Mouse (Mus musculus): ENCODE data around the gene 9130019O22Rik. TPM values are rescaled to one million over a fixed set of nuclear protein-coding genes. Genes with fewer than 3 reads are reported as not detected.
"Not testable (repeated sequence)": the region's sequence is repeated elsewhere in the genome, so short reads cannot be mapped to it uniquely, and the experiment has no call there.

Gene 9130019O22Rik
- polyA plus RNA-seq (2015; fragmentation: Nextera tagmentation; extraction: Ambion mirVana), result 5.9 and 6.8 TPM in 2 replicates

GRCm38 (mm10) chr7:127386641-127387392 lies at the start of gene 9130019O22Rik:
Gene 9130019O22Rik, minus strand, starts transcription at chr7:127387166.
- peak within 1 kb of the TSS; percentile 80 for H3K9ac ChIP-seq
- 13% methylated on average over 38 of the region's 38 CpGs for WGBS
- ATAC-seq (ENCODE audit: low FRiP score, low read depth), result peak; percentile 93
- H3K4me2 ChIP-seq (replicated peaks), result peak within 1 kb of the TSS; percentile 72
- peaks cover 37% of the 10 kb centered on the region for H3K36me3 ChIP-seq
- H3K27me3 ChIP-seq, result no peaks in the 10 kb centered on the region
- 0 out of 2 replicates have a peak, but pooled peaks cover 4% of the 10 kb centered on the region for H3K4me1 ChIP-seq
- no peak within 1 kb of the TSS for H3K27ac ChIP-seq
- H3K9me3 ChIP-seq, result peaks cover 19% of the 10 kb centered on the region; the same call in 1 of the 2 replicates
- H3K4me3 ChIP-seq, result peak within 1 kb of the TSS; percentile 57

DNA sequence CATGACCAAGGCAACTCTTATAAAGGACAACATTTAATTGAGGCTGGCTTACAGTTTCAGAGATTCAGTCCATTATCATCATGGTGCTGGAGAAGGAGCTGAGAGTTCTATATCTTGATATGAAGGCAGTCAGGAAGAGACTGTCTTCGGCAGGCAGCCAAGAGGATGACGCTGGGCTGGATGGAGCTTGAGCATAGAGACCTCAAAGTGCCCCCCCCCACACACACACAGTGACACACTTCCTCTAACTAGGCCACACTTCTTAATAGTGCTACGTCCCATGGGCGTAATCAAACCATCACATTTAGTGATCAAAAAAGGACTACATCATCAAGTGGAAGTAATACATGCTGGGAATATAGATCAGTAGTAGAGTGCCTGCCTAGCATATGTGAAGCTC lies 48.2 kb upstream of the 9130019O22Rik start:
- H3K4me1 ChIP-seq, result no peaks in the 10 kb centered on the region
- no peak overlapping the region for H3K4me2 ChIP-seq (replicated peaks)
- H3K27me3 ChIP-seq, result no peaks in the 10 kb centered on the region
- H3K4me3 ChIP-seq, result no peak overlapping the region
- WGBS, result 92% methylated on average over 4 of the region's 4 CpGs
- peaks cover 14% of the 10 kb centered on the region for H3K9me3 ChIP-seq
- ATAC-seq (ENCODE audit: low FRiP score, low read depth), result no peak
- H3K9ac ChIP-seq, result no peak overlapping the region
- no peaks in the 10 kb centered on the region for H3K36me3 ChIP-seq
- no peak overlapping the region for H3K27ac ChIP-seq

- Histone ChIP-seq H3K4me2 (replicated peaks) (no peak overlapping the region), H3K9ac (no peak overlapping the region), H3K9me3 (no peaks in the 10 kb centered on the region), H3K4me1 (peaks cover 7% of the 10 kb centered on the region), H3K27ac (no peak overlapping the region), H3K36me3 (no peaks in the 10 kb centered on the region), H3K27me3 (peaks cover 18% of the 10 kb centered on the region), H3K4me3 (no peak overlapping the region)
- 73% methylated on average over 3 of the region's 3 CpGs for WGBS
- no peak for ATAC-seq (ENCODE audit: low FRiP score, low read depth)
Observed at GRCm38 (mm10) chr7:127426354-127426753, 39.4 kb upstream of the 9130019O22Rik start.

- H3K9ac ChIP-seq, result no peak overlapping the region
- H3K4me2 ChIP-seq (replicated peaks), result no peak overlapping the region
- H3K9me3 ChIP-seq, result no peaks in the 10 kb centered on the region
- H3K27me3 ChIP-seq, result peaks cover 18% of the 10 kb centered on the region
- no peak overlapping the region for H3K27ac ChIP-seq
- no peak overlapping the region for H3K4me3 ChIP-seq
- 86% methylated on average over 2 of the region's 2 CpGs for WGBS
- H3K4me1 ChIP-seq, result peaks cover 12% of the 10 kb centered on the region
- ATAC-seq (ENCODE audit: low FRiP score, low read depth), result no peak
- H3K36me3 ChIP-seq, result no peaks in the 10 kb centered on the region
Observed at GRCm38 (mm10) chr7:127425911-127426310, 38.9 kb upstream of the 9130019O22Rik start.

DNA sequence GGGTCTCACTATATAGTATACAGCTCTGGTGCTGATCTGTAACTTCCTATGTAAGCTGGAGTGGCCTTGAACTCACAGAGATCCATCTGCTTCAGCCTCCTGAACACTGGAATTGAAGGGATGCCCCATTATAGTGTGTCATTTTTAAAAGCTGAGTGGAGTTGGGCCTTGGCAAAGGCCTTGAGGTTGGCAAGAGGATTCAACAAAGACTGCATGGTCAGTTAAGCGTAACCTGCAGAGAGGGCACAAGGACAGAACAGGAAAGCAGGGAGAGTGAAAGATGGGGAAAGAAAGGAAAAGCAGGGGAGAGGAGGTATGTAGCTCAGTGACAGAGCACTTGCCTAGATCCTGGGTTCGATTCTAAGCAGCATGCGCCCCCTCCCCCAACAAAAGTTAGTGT lies 38.3 kb upstream of the 9130019O22Rik start:
- peaks cover 18% of the 10 kb centered on the region for H3K27me3 ChIP-seq
- WGBS, result 90% methylated on average over 3 of the region's 3 CpGs

DNA sequence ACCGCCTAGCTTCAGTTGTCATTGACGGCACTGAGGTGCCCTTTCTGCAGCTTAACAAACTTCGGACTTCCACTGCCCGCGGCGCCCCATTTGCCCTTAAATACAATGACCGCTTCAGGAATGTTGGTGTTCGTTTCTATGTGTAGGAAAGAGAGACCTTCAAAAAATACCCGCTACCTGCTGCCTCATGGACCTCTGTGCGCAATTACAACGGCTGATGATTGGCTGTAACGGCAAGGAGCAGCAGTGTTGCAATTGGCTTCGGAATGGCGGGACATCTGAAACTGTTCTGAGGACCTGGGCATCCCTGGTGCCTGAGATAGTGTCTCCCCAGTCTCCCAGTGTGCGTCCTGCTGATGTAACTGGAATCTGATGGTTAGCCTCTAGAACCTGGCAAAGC lies 35.3 kb upstream of the 9130019O22Rik start:
- peak overlapping the region; percentile 98 for H3K4me2 ChIP-seq (replicated peaks)
- no peak overlapping the region for H3K27ac ChIP-seq
- peaks cover 18% of the 10 kb centered on the region for H3K36me3 ChIP-seq
- ATAC-seq (ENCODE audit: low FRiP score, low read depth), result peak; percentile 42; the same call in 1 of the 2 replicates
- no peaks in the 10 kb centered on the region for H3K9me3 ChIP-seq
- H3K27me3 ChIP-seq, result peaks cover 18% of the 10 kb centered on the region
- H3K4me1 ChIP-seq, result peaks cover 15% of the 10 kb centered on the region
- under 1% methylated on average over 15 of the region's 15 CpGs for WGBS
- peak overlapping the region; percentile 75 for H3K4me3 ChIP-seq
- H3K9ac ChIP-seq, result peak overlapping the region; percentile 93

More for the DNA sequence above, 38.3 kb upstream of the 9130019O22Rik start:
- H3K4me1 ChIP-seq, result peaks cover 15% of the 10 kb centered on the region
- no peak overlapping the region for H3K27ac ChIP-seq
- no peak for ATAC-seq (ENCODE audit: low FRiP score, low read depth)
- H3K4me3 ChIP-seq, result no peak overlapping the region
- H3K36me3 ChIP-seq, result no peaks in the 10 kb centered on the region
- no peak overlapping the region for H3K4me2 ChIP-seq (replicated peaks)
- no peak overlapping the region for H3K9ac ChIP-seq
- no peaks in the 10 kb centered on the region for H3K9me3 ChIP-seq

- Histone ChIP-seq H3K4me3 (peak within 1 kb of the TSS; percentile 75), H3K9me3 (no peaks in the 10 kb centered on the region), H3K36me3 (peaks cover 18% of the 10 kb centered on the region), H3K27me3 (peaks cover 18% of the 10 kb centered on the region), H3K4me2 (replicated peaks) (peak within 1 kb of the TSS; percentile 98), H3K27ac (peak within 1 kb of the TSS; percentile 62; the same call in 1 of the 2 replicates), H3K4me1 (peaks cover 15% of the 10 kb centered on the region), H3K9ac (peak within 1 kb of the TSS; percentile 93)
- whole genome bisulfite sequencing, result under 1% methylated on average over 48 of the region's 48 CpGs
- ATAC-seq (ENCODE audit: low FRiP score, low read depth), result peak; percentile 96
Observed at GRCm38 (mm10) chr7:127421388-127422191, 34.6 kb upstream of the 9130019O22Rik start, which contains the start of gene Zfp688. Gene Zfp688, minus strand, starts transcription at chr7:127422068.

DNA sequence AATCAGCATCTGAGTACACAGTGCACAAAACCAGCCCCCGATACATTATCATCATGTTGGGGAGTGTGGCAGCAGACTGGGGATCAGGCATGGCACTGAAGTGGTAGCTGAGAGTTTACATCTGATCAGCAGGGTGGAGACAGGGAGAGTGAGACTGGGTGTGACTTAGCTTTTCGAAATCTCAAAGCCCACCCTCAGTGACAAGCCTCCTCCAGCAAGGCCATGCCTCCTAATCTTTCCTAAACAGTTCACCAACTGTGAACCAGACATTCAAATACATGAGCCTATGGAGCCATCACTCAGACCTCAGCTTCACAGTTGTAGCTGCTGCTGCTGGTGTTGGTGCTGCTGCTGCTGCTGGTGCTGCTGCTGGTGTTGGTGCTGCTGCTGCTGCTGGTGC lies 24.5 kb upstream of the 9130019O22Rik start:
- WGBS, result 66% methylated on average over 2 of the region's 2 CpGs
- Histone ChIP-seq H3K4me1 (no peaks in the 10 kb centered on the region), H3K27me3 (no peaks in the 10 kb centered on the region), H3K4me3 (no peak overlapping the region), H3K27ac (no peak overlapping the region), H3K9ac (no peak overlapping the region), H3K36me3 (no peaks in the 10 kb centered on the region), H3K4me2 (replicated peaks) (no peak overlapping the region), H3K9me3 (no peaks in the 10 kb centered on the region)
- no peak for ATAC-seq (ENCODE audit: low FRiP score, low read depth)

DNA sequence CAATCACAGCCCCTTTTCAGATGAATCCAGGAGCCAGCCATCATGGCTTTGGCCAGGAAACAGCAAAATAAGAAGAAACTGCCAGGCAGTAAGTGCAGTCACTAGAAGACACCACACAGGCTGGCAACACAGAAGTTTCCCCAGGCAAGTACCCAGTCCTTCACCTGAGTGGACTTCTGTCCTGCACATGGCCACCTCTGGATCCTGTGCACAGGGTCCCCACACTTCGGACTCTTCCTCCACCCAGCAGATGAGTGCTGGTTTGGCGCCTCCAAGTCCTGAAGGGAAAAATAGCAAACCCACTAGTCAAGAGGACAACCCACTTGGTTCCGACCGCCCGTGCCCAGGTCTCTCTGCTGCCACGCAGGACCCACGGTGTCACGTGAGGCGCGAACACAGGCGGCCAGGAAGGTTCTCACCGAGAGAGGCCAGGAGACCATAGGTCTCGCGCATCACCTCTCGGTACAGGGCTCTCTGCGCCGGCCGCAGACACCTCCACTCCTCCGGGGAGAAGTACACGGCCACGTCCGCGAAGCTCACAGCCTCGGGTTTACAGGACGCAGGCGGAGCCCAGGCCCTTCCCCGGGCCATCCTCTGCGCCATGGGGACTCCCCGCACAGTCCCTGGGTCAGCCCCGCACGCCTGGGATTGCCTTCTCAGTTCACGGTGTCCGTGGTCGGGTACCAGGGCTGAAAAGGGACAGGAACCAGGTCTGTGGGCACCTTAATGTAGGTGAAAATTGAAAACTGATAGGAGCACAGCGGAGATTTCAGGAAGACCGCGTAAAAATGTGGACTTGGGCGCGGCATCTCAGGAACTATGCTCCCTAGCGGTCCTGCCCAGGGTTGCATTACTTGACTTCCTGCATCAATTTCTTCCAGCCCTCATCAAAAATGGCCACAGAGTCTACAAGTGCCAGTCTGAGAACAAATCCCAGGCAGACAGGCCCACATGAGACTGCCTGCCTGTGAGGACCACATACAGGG lies 19.3 kb upstream of the 9130019O22Rik start, which contains the start of gene Zfp764:
TSS of gene Zfp764 (minus strand) at position 821 of the 986 bp plus-strand sequence.
- Histone ChIP-seq H3K4me3 (peak within 1 kb of the TSS; percentile 59), H3K4me2 (replicated peaks) (peak within 1 kb of the TSS; percentile 88), H3K27ac (peak within 1 kb of the TSS; percentile 75), H3K9ac (peak within 1 kb of the TSS; percentile 86), H3K36me3 (peaks cover 10% of the 10 kb centered on the region)
- not testable (repeated sequence) for H3K4me1 ChIP-seq, H3K27me3 ChIP-seq, H3K9me3 ChIP-seq
- ATAC-seq (ENCODE audit: low FRiP score, low read depth), result peak; percentile 88
- 5% methylated on average over 40 of the region's 40 CpGs for WGBS

DNA sequence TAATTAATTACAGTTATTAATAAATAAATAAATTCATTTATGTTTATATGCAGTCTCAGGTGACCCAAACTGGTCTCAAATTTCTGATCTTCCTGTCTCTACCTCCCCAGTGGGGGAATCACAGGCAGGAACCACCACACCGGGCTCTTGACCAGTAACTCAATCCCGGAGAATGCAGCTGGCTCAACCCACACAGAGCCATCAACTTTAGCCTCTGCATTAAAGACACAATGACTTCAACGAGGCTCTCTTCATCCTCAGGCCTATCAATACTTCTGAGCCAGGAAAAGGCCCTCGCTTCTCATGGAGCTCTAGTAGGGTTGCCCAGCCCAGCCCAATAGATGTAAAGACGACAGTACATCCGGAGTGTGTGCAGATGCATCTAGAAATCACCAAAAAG lies 17.1 kb upstream of the 9130019O22Rik start:
- H3K9ac ChIP-seq; H3K4me2 ChIP-seq (replicated peaks); H3K4me1 ChIP-seq; H3K9me3 ChIP-seq; H3K27me3 ChIP-seq; H3K4me3 ChIP-seq; H3K27ac ChIP-seq; ATAC-seq (ENCODE audit: low FRiP score, low read depth): not testable (repeated sequence)
- H3K36me3 ChIP-seq, result peaks cover 10% of the 10 kb centered on the region
- 96% methylated on average over 6 of the region's 6 CpGs for WGBS

- Histone ChIP-seq H3K4me2 (replicated peaks) (no peak overlapping the region), H3K27me3 (no peaks in the 10 kb centered on the region), H3K9ac (no peak overlapping the region), H3K4me3 (no peak overlapping the region), H3K36me3 (peaks cover 10% of the 10 kb centered on the region), H3K9me3 (peaks cover 7% of the 10 kb centered on the region), H3K27ac (no peak overlapping the region), H3K4me1 (peaks cover 6% of the 10 kb centered on the region; the same call in 1 of the 2 replicates)
- 63% methylated on average over 2 of the region's 2 CpGs for WGBS
- ATAC-seq (ENCODE audit: low FRiP score, low read depth), result no peak
Observed at GRCm38 (mm10) chr7:127402980-127403379, 16.0 kb upstream of the 9130019O22Rik start.
